Mouse (Mus musculus): ENCODE data around the gene Gemin7.

Gene Gemin7

DNA sequence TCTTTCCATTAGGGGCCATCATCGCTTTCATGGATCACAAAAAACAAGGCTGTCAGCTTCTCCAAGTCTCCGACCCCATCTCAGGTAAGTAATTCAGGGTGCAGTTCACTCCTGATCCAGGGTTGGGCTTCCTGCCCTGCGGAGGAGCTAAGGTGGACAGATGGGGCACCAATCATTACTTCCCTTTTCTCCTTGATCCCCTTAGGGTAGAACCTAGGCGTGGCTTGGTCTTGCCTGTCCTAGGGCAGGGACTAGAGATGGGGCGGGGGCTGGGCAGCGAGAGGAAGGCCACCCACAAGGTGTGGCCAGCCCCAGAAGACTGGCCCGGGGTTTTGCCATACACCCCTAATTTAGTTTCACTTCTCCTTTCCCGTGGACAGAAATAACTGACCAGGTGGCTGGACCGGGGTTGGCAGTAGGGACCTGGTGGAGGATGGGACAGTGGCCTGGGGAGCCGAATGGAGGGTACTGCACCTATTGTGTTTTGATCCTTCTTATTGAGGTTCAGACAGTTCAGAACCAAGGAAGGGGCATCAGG lies 551 bp upstream of the Gemin7 start:
- no peak for DNase-seq (ENCODE audit: low read depth, low spot score)

DNA sequence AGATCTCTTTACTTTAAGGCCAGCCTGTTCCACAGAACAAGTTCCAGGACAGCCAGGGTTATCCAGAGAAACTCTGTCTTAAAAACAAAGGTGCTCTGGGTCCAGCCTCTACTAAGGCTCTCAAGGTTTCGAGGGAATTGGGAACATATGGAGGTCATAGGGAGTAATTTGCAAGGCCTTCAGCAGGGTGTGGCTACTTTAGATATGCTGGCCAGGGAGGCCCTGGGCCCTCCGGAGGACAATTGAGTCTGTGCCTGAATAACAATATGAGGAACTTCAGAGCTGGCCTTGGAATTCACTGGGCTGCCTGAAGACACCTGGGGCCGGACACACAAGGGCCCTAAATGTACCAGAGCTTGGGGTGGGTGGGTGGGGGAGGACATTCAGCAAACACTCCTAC lies 1.8 kb downstream of the Gemin7 start:
- no peak for DNase-seq (ENCODE audit: low read depth, low spot score)

DNA sequence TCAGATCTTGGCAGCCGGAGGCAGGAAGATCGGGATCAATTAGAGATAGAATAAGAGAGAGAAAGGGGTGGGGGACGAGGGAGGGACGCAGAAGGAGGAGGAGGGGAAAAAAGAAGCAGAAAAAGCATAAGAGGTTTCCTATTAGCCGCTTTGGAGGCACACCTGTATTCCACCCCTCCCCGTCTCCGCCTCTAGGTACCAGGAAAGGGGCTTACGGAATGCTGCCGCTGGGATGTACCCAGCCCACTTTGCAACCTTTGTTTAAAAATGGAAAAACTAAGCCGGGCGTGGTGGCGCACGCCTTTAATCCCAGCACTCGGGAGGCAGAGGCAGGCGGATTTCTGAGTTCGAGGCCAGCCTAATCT lies 3.6 kb downstream of the Gemin7 start:
- no peak for DNase-seq (ENCODE audit: low read depth, low spot score)

DNA sequence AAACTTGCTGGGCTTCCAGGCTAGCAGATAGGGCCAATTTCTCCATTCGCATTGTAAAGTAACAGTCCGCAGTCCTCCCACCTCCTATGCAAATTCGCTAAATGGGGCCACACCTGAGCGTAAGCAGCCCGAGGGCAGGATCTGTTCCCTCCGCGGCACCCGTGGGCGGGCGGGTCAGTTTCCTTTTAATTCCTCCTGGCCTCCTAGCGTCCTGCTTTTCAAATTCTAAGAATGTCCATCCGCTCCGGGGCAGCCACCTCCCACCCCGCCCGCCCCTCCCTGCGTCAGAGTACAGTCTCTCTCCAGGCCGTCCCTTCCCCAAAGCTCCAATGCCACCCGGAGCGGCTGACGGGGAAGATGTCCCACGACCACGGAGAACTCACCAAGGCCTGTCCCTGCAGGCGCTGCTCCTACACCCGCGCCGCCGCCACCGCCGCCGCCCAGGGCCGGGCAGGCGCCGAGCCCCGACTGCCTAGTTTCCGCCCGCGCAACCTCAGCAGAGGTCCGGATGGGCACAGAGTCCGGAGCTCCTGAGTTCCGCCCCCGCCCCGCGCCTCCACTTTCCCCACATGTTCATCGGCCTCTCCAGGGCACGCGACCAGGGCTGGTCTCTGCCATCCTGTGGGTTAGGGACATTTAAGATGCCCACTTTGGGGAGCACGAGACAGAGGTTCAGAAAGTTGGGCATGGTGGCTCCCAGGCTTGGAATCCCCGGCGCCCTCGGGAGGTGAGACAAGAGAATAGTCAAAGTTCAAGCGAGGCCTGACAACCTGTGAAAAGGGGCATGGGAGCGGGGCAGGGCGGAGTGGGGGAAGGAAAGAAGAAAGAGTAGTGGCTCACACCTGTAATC lies 4.2 kb downstream of the Gemin7 start:
- peak; percentile 74 for DNase-seq (ENCODE audit: low read depth, low spot score)

DNA sequence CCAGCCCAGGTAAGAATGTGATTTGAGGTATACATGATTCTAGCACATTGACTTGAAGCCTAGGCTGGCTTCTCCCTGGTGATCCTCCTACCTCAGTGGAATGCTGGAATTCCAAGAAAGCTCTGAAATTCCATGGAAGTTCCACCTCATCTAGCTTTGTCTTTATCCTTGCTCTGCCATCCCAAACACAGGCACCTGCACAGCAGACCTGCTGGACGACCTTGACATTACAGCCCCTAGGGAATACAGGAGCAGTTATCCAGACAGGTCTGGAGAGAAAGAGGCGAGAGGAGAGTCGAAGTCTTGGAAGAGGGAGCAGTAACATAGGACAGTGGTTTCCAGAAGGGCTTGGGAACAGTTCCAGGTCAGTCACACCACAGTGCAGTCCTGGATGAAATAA lies 7.7 kb downstream of the Gemin7 start:
- no peak for DNase-seq (ENCODE audit: low read depth, low spot score)

DNA sequence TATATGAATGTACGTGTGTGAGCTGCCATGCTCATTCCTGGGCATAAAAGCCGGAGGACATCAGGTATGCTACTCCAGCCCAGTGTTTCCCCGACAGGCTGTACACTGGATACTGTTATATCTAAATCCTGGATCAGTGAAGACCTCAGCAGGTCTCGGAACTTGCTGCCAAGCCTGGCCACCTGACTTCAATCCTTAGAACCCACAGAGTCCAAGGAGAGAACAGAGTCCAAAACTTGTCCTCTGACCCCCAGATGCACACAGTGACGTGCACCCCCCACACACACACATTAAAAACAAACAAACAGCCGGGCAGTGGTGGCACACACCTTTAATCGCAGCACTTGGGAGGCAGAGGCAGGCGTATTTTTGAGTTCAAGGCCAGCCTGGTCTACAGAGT lies 10.0 kb downstream of the Gemin7 start:
- no peak for DNase-seq (ENCODE audit: low read depth, low spot score)

DNA sequence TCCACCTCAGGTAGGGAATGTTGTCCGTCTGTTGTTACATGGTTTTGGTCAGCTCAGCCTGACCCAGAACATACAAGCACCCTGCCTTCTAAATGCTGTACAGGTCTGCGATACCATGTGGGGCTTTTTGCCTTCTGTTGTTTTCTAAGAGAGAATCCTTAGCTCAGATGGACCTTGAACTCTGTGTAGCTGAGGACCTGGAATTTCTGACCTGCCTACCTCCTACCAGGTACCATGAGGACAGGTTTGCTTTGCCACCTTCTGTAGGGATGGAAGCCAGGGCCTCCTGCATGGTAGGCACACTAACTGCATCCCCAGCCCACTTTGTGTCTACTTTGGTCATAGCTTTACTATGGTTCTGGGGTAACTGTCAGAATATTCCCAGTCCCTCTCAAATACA lies 11.6 kb downstream of the Gemin7 start:
- DNase-seq (ENCODE audit: low read depth, low spot score) = no peak

DNA sequence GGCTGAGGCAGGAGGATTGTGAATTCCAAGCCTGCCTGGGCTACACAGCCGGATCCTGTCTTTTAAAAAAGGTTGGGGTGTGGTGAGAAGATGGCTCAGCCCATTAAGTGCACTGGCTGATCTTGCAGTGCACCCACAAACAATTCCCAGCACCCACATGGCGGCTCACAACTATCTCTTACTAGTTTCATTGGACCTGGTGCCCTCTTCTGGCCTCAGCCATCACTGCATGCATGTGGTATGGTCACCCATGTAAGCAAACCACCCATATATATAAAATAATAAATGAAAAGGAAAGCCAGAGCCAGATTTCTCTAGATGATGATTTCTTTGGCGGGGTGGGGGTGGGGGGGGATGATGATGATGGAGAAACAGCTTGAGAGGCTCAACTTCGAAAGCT lies 12.9 kb downstream of the Gemin7 start:
- no peak for DNase-seq (ENCODE audit: low read depth, low spot score)

DNA sequence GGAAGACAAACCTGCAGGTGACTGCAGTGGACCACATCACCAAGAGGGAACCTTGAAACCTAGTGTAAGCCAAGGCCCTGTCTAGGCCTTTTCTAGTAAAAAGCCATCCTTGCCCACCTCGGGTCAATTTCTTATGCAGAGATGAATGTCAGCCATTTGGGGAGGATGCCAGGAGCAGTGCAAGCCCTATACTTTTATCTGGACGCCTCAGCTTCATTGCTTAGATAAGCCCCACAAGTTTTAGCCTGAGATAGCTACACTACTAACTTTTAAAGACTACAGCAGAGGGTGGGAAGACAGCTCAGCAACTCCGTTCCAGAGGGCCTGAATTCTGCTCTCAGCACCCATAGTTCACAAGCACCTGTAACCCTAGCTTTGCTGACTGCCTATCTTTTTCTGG lies 13.5 kb downstream of the Gemin7 start:
- peak; percentile 65 for DNase-seq (ENCODE audit: low read depth, low spot score)

DNA sequence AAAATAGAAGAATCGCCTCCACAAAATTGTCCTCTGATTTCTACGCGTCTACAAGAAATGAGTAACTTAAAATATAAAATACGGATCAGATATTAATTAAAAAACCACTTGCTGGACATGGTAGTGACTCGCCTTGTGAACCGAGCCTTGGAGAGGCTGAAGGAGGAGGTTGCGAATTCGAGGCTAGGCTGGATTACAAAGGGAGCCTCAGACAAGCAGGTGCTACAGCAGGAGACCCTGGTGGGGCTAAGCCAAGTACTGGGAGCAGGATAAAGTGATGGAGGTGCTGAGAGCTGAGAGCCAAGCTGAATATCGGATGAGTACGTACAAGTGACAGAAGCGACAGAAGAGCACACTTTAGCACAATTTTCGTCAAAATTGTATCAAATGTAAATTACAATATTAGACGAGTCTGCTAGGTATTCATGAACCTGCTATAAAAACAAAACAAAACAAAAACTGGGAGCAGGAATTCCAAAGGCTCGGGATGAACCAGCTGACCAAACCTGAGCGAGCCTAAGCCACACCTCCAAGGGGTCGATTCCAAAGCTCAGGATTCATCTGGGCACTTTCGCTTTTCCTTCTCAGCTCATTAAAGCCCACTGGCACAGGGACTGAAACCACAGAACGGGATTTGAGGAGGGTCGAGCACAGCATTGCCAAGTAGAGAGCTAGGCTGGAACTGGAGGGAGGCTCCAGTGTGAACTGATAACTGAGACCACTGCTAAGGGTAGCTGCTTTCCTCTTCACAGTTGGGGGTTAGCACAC lies 14.6 kb downstream of the Gemin7 start, which contains the start of gene Ppp1r37:
Gene Ppp1r37 (minus strand): TSS at position 434 of the 768 bp plus-strand sequence.
- no peak for DNase-seq (ENCODE audit: low read depth, low spot score)

DNA sequence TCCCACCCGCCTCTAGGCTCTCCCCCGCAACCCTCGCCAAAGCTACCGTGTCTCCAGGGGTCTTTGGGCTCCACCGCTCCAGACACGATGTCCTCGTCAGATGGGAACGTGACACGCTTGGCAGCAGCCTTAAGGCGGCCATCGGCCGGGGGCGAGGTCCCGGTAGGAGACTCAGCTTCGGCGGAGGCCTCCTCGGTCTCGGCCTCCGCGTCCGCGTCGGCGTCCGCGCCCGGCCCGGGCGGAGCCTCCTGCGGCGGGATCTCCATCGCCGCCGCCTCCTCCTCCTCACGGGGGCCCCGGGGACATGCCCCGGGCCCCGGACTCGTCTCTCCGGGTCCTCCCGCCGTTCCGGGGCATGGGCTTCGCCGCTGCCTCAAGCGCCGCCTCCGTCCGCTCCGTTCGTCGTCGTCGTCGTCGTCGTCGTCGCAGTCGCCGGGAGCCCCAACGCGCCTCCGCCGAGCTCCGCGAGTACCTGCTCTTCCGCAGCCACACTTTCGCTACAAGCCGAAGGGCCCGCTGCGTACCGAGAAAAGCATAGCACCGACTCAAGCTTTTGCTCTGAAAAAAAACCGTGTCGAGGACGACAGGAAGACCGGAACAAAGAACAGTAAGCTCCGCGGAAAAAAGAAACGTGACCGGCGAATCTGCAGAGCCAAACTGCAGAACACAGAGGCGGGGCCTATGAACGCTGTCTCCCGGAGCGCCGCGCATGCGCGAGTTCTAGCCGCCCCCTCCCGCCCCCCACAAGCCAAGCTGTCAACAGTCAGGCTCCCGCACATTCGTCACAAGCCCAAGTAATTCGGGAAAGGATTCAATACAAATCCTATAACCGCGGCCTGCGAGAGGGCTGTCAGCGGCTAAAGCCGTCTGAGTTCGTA lies 15.4 kb downstream of the Gemin7 start:
- peak; percentile 89 for DNase-seq (ENCODE audit: low read depth, low spot score)

DNA sequence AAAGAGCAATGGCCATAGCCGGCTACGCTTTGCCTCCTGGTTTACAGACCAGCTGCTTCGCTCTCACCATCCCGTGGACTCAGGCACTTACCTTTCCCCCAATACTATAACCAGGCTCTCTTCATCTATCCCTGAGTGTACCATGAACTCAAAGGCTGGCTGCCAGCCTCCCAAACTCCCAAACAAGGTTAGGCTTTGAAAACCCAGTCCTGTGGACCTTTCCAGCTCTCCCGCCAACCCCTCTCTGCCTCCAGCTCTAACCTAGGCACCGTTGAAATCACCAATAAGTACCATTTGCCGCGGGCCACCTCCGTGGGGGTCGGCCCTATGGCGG lies 16.0 kb downstream of the Gemin7 start:
- no peak for DNase-seq (ENCODE audit: low read depth, low spot score)

DNA sequence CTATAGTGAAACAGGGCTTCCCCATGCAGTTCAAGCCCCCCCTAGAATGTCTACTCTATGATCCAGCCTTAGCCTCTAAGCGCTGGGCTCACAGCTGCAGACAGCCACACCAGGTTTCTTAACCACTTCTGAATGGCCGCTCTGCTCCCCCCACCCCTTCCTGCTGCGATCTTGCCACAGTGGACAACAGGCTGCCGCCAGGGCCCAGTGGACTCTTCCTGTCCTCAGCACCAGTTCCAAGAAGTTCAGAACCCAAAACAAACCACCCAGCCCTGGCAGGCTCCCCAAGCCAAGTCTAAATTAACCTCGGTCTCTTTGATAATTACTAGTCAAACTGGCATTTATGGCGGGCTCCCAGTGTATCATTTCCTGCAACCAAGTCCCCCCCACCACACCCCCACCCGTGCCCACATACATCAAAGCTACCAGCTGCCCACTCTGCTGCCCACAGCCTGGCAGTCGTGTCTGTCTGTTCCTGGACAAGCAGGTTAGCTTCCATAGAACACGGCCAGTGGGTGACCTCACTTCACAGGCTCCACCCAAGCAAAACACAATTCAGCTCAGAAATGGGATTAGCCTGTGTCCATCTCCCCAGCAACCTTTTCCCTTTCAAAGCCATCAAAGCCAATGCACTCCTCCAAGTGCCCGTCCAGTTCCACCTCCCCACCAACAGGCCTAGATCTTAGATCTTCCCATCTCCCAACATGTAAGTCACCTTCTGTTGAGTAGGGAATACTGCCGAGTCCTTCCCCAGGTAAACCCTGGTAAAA lies 16.7 kb downstream of the Gemin7 start:
- no peak for DNase-seq (ENCODE audit: low read depth, low spot score)

DNA sequence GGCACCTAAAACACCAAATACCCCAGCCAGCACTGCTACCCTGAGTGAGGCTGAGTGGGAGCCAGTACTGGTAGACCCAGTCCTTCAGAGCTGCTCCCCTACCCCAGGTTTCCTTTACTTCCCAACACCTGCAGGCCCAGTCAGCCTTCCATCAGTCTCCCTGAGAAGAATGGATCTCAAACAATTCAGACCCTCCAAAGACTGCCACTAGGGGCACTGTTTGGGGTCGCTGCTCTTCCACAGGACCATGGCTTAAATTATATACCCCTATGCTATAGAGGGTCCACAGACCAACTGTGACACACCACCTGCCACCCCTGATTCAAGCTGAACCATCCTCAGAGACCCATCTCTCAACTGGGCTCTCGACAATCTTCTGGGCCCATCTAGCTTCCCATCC lies 18.4 kb downstream of the Gemin7 start:
- DNase-seq (ENCODE audit: low read depth, low spot score) = no peak

DNA sequence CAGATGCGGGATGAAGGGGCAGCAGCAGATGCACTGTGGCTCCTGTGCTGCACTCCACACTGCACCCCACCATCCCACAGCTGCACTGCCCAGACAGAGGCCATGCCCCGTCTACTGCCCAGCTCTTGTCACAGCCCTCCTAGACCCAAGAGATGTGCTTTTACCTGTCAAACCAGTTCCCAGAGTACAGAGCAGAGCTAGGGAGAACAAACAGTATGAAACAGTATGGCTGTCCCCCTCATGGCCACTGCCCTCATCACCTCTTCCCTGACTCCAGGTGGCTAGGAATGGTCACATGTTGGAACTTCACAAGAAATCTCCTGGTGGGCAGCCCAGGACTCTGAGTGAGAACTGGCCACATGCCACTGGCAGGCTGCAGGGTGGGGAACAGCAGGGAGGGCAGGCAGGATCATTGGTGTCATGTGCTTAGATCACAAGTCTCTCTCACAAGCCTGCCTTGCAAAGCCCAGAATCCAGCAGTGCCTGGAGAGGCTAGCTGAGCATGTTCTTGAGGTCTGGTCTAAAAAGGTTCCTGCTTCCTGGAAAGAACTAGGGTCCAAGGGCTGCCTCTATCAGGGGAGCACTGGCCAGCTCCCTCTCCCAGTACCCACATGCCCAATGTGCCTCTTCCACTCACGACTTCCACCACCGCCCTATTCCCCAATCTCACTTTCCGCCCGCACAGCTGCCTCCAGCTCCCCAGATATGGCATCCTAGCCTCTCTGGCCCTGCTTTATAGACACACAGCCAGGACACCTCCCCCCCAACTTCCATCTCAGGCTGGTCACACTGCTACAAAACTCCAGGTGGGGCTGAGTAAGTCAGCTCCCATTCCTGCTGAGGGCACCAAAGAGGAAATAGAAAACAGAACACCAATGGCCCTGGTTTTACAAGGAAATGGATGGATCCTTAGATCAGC lies 19.2 kb downstream of the Gemin7 start:
- no peak for DNase-seq (ENCODE audit: low read depth, low spot score)

DNA sequence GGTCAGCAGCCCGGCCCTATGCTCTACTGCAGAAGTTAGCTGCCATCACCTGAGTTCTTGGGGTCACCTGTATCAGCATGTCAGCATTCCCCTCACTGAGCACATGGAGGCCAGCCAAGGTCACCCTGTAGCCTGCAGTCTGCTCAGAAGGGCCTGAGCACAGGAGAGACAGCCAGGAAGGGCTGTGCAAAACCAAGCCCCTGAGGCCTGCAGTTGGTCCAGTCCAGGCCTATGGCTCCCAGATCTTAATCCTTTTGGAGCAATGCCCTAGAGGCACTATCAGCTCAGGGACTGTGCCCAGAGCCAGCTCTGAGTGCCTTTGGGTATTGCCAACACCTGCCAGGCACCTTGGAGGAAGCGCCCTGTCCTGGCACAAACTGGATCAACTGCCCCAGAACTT lies 20.3 kb downstream of the Gemin7 start:
- no peak for DNase-seq (ENCODE audit: low read depth, low spot score)

DNA sequence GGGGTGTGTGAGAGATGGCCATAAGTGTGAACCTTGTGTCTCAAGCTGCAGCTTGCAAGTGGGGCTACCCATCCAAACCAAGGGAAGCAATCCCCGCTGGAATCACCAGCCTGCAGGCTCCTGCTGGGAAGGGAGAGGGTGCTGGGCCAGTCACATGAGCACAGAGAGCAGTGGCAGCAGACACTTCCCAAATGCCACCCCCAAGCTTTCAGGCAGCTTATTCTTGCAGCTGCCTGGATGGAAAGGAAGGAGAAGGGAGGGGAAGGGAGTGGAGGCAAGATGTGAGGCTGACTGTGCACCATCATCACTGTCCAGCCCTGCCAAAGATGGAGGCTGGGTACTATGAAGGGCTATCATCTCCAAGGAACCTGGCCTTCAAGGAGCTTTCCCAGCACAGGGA lies 23.2 kb downstream of the Gemin7 start:
- DNase-seq (ENCODE audit: low read depth, low spot score) = no peak

DNA sequence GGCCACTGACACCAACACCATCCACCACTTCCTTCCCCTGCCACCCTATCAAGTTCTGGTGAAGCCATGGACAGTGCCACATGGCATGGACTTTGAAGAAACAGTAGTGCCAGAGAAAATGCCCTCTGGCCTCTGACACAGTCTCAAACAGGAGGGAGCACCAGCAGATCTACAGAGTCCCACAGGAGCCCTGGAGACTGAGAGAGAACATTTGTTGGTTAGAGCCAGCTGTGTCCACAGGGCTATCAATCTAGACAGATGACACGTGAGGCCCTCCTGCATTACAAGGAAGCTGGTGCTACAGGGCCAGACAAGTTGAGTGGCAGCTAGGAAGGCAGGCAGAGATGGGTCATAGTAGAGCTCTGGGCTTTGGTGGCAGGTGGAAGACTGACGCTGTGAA lies 25.0 kb downstream of the Gemin7 start:
- no peak for DNase-seq (ENCODE audit: low read depth, low spot score)

DNA sequence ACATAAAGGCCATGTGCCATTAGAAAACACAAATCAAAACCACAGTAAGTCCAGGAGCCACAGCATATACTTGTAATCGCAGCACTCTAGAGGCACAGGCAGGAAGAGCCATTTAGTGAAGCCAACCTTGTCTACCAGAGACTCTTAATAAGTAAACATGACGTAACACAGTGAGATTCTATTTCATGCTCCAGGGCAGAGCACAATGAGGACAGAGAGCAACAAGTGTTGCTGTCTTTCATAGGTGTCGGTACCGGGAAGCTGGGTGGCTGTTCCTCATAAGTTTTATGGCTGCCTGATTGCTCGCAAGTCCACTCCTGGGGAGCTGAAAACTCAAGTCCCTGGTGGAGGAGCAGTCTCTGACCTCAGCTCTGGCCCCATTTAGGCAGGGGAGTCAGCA lies 25.8 kb downstream of the Gemin7 start:
- no peak for DNase-seq (ENCODE audit: low read depth, low spot score)

DNA sequence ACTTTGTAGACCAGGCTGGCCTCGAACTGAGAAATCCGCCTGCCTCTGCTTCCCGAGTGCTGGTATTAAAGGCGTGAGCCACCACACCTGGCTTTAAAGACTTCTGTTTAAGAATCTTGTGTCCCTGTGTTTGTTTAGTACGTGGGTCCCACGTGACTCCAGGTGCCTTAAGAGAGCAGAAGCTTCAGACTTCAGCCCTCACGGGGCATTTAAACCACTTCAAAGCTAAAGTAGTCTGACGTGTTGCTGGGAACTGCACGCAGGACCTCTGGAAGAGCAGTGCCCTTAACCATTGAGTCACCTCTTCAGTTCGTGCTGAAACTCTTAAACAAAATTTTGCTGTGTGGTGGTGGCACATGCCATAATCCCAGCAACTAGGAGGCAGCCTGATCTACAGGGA lies 28.0 kb downstream of the Gemin7 start:
- DNase-seq (ENCODE audit: low read depth, low spot score) = no peak

All from c-Kit-negative CD71-positive TER-119-positive erythroid progenitor cells, embryonic 14.5 days (primary cell).